Mouse (Mus musculus) neural tube, embryonic 12.5 days (tissue): ENCODE data around the gene B4galt1. TPM values are rescaled to one million over a fixed set of nuclear protein-coding genes. Genes with fewer than 3 reads are reported as not detected.
"Not testable (repeated sequence)": the region's sequence is repeated elsewhere in the genome, so short reads cannot be mapped to it uniquely, and the experiment has no call there.

Experiments
- ATAC-seq: fragments of 200-750 bp; cut with Nextera tagmentation; 2 replicates; pipeline ENCODE4 v1.8.0; 2017; ENCODE audit warnings: low read depth, mild to moderate bottlenecking, moderate TSS enrichment, moderate library complexity; ENCODE audit not compliant: low FRiP score
- H3K27ac ChIP-seq: fragments of 300-500 bp; sonication (generic); 2 replicates; pipeline ENCODE4 v1.5.1; 2016
- H3K27me3 ChIP-seq: fragments of 300-500 bp; sonication (generic); replicated peaks from 2 replicates; pipeline ENCODE4 v1.6.1; 2016; ENCODE audit warnings: mild to moderate bottlenecking
- H3K36me3 ChIP-seq: fragments of 300-500 bp; sonication (generic); 2 replicates; pipeline ENCODE4 v1.6.1; 2016; ENCODE audit warnings: mild to moderate bottlenecking
- H3K4me1 ChIP-seq: fragments of 300-500 bp; sonication (generic); 2 replicates; pipeline ENCODE4 v1.6.1; 2016
- H3K4me2 ChIP-seq: fragments of 300-500 bp; sonication (generic); replicated peaks from 2 replicates; pipeline ENCODE4 v1.6.1; 2016; ENCODE audit warnings: mild to moderate bottlenecking
- H3K4me3 ChIP-seq: fragments of 300-500 bp; sonication (generic); 2 replicates; pipeline ENCODE4 v1.5.1; 2016
- H3K9ac ChIP-seq: fragments of 300-500 bp; sonication (generic); 2 replicates; pipeline ENCODE4 v1.6.1; 2016; ENCODE audit warnings: mild to moderate bottlenecking
- H3K9me3 ChIP-seq: fragments of 300-500 bp; sonication (generic); 2 replicates; pipeline ENCODE4 v1.6.1; 2016; ENCODE audit warnings: mild to moderate bottlenecking
- whole genome bisulfite sequencing: fragments of 180-500 bp; shearing (Covaris S2); methylation state at CpG from one replicate; pipeline ENCODE4 v1.1.7; 2016; 5-methylcytosine and 5-hydroxymethylcytosine counted together
- polyA plus RNA-seq: library from polyadenylated mRNA; unstranded; fragments of >200 nt; fragmentation: Nextera tagmentation; extraction: Ambion mirVana; gene quantifications from 2 replicates; pipeline ENCODE4 v1.2.1, GENCODE M21; 2016

Gene B4galt1
- polyA plus RNA-seq, 1 experiment from 2014 or later, result 14.1 TPM

DNA sequence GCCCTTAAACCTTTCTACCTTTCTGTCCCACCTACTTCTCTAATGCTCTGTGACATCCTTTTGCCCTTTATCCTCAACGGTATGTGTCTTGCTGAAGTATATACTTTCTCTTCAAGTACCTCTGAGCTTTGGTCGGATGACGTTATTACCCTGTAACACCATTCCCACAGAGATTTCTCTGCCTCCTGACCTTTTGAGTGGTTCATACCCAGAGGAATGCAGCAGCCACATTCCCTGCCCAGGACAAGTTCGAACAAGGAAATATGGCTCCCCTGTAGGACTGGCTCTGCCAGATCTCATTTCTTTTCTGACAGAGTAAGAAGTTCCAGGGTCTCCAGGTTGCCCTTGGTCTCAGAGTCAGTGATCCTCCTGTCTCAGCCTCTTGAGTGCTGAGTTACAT, 51.9 kb downstream of the B4galt1 start:
- no peaks in the 10 kb centered on the region for H3K4me1 ChIP-seq
- H3K4me2 ChIP-seq, result no peak overlapping the region
- no peak overlapping the region for H3K27ac ChIP-seq
- 93% methylated on average over 4 of the region's 4 CpGs for WGBS
- no peaks in the 10 kb centered on the region for H3K9me3 ChIP-seq
- no peak for ATAC-seq
- peaks cover 14% of the 10 kb centered on the region for H3K36me3 ChIP-seq
- no peaks in the 10 kb centered on the region for H3K27me3 ChIP-seq
- H3K9ac ChIP-seq, result no peak overlapping the region
- no peak overlapping the region for H3K4me3 ChIP-seq

DNA sequence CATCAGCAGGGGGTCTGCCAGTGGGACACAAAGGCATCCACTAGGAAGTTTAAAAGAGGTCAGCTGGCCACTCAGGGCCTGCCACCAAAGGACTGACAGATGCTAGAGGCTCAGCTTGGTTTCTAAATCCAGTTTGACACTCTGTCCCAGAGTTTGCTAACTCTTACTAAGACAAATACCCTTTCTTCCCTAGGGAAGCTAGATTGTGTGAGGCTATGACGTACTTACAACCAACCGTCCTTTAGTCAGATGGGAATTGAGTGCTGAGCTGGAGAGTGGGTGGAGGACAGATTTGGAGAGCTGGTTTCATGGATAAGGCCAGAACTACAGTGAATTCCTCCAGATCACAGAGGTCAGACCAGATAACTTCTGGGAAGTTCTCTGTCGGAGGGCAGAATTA, 52.9 kb downstream of the B4galt1 start:
- no peak overlapping the region for H3K9ac ChIP-seq
- no peaks in the 10 kb centered on the region for H3K27me3 ChIP-seq
- no peak for ATAC-seq
- H3K27ac ChIP-seq, result no peak overlapping the region
- 0 out of 2 replicates have a peak, but pooled peaks cover 6% of the 10 kb centered on the region for H3K36me3 ChIP-seq
- H3K4me2 ChIP-seq, result no peak overlapping the region
- H3K4me1 ChIP-seq, result no peaks in the 10 kb centered on the region
- H3K9me3 ChIP-seq, result no peaks in the 10 kb centered on the region
- no peak overlapping the region for H3K4me3 ChIP-seq
- 85% methylated on average over 3 of the region's 3 CpGs for WGBS

- 90% methylated on average over 2 of the region's 2 CpGs for WGBS
Observed at GRCm38 (mm10) chr4:40798833-40799555, 54.8 kb downstream of the B4galt1 start.

DNA sequence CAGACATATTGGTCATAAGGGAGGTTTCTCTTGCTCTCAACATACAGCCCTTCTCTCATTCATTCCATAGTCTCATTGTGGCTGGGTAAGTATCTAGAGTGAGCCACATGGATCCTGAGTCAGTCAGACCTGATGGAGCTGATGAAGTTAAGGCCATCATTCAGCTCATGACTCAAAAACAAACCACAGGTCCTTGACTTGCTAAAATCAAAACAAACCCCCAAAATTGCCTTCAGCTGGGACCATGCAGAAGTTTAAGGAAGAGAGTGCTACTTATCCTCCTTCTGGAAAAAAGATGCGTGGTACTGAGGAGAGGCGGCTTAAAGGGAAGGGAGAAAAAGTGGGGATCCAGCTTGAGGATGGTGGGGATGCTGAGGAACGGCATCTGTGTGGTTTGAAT, 58.0 kb downstream of the B4galt1 start:
- H3K27me3 ChIP-seq, result no peaks in the 10 kb centered on the region
- no peak for ATAC-seq
- H3K36me3 ChIP-seq, result no peaks in the 10 kb centered on the region
- no peaks in the 10 kb centered on the region for H3K4me1 ChIP-seq
- no peak overlapping the region for H3K27ac ChIP-seq
- no peak overlapping the region for H3K9ac ChIP-seq
- H3K4me2 ChIP-seq, result no peak overlapping the region
- no peaks in the 10 kb centered on the region for H3K9me3 ChIP-seq
- H3K4me3 ChIP-seq, result no peak overlapping the region
- 90% methylated on average over 3 of the region's 3 CpGs for WGBS

More at GRCm38 (mm10) chr4:40798833-40799555, 54.8 kb downstream of the B4galt1 start:
- H3K4me3 ChIP-seq, H3K4me2 ChIP-seq, H3K9me3 ChIP-seq, H3K27ac ChIP-seq, H3K36me3 ChIP-seq, H3K9ac ChIP-seq, H3K27me3 ChIP-seq, H3K4me1 ChIP-seq, ATAC-seq: not testable (repeated sequence)

DNA sequence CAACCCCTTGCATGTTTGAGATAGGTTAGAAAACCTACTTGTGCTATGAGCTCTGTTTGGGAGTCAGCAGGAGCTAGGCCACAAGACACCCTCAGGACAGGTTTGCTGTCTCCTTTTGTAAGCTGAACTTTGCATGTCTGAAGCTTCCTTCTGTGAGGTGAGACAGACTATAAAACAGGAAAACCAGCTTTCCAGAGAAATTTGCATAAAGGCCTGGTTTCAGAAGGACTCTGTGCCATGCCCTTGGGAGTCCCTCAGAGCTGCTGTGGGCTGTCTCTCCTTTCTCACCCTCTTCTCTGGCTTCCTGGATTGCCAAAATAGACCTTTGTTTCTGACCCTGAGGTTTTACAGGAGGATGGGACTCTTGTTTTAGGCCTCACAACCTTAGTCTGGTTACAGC, 59.5 kb downstream of the B4galt1 start:
- Histone ChIP-seq H3K9me3 (no peaks in the 10 kb centered on the region), H3K4me2 (no peak overlapping the region), H3K27ac (no peak overlapping the region), H3K4me3 (no peak overlapping the region), H3K9ac (no peak overlapping the region), H3K27me3 (no peaks in the 10 kb centered on the region), H3K4me1 (no peaks in the 10 kb centered on the region), H3K36me3 (no peaks in the 10 kb centered on the region)
- ATAC-seq, result no peak

DNA sequence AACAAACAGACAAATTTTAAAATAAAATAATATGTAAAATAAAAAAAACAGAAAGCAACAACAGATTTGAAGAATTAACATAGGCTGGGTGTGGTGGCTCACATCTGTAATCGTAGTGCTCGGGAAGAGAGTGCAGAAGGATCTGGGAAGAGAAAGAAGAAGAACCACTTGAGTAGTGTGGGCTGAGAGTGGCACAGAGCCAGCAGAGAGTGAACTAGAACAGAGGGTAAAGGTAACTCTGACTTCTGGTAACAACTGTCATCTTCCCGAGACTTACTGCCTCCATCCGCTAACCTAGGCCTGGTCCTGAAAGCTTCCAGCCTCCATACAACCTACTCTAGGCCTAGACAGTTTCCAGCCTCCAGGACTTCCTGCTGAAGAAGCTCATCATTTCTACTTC, 62.6 kb downstream of the B4galt1 start:
- Histone ChIP-seq H3K4me3 (no peak overlapping the region), H3K36me3 (no peaks in the 10 kb centered on the region), H3K9me3 (no peaks in the 10 kb centered on the region), H3K9ac (no peak overlapping the region), H3K27ac (no peak overlapping the region), H3K4me2 (no peak overlapping the region), H3K4me1 (no peaks in the 10 kb centered on the region), H3K27me3 (no peaks in the 10 kb centered on the region)
- no peak for ATAC-seq
- 94% methylated on average over 4 of the region's 4 CpGs for WGBS

DNA sequence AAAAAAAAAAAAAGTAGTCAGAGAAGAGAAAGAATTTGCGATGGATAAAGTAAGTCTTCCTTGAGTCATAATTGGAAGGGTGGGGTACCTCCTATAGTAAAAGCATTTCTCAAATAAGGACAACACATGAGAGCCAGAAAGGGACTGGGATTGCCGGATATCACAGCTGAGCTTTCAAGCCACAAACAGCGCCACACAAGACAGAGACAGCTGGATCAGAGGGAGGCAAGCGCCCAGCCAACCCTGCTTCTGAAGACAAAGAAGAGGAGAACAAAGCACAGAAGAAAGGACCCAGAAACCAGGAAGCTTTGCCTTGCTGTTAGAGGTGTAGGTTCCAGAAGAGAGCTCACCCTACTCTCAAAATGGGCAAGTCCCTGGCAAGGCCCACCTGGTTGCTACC, 67.2 kb downstream of the B4galt1 start:
- ATAC-seq, result no peak
- Histone ChIP-seq H3K4me2 (no peak overlapping the region), H3K36me3 (no peaks in the 10 kb centered on the region), H3K9me3 (no peaks in the 10 kb centered on the region), H3K4me3 (no peak overlapping the region), H3K27me3 (no peaks in the 10 kb centered on the region), H3K27ac (no peak overlapping the region), H3K9ac (no peak overlapping the region), H3K4me1 (no peaks in the 10 kb centered on the region)
- 77% methylated on average over 4 of the region's 4 CpGs for WGBS

DNA sequence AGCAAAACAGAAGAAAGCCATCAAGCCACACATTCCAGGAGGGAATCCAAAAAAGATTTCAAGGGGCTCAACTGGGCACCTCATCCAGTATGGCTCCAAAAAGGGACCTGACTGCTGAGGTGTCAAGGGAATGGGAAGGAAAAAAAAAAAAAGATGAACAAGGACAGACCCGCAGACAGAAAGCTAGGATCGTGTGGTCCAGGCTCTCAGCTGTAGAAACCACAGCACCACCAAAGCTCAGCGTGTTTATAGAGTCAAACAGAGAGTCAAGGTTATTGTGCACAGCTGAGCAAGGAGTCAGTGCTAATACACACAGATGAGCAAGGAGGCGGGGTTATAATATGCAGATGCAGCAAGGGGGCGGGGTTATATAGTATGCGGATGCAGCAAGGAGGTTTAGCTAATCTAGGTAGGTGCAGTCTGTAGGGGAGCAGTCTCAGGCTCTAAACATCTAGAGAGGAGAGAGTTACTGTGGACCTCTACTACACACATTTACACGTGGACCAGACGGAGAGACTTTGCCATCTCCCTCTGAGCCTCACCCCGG, 68.1 kb downstream of the B4galt1 start:
- H3K36me3 ChIP-seq, result no peaks in the 10 kb centered on the region
- ATAC-seq, result no peak
- H3K9ac ChIP-seq, result no peak overlapping the region
- no peaks in the 10 kb centered on the region for H3K27me3 ChIP-seq
- H3K27ac ChIP-seq, result no peak overlapping the region
- no peak overlapping the region for H3K4me2 ChIP-seq
- no peak overlapping the region for H3K4me3 ChIP-seq
- no peaks in the 10 kb centered on the region for H3K4me1 ChIP-seq
- 79% methylated on average over 9 of the region's 9 CpGs for WGBS
- H3K9me3 ChIP-seq, result no peaks in the 10 kb centered on the region

DNA sequence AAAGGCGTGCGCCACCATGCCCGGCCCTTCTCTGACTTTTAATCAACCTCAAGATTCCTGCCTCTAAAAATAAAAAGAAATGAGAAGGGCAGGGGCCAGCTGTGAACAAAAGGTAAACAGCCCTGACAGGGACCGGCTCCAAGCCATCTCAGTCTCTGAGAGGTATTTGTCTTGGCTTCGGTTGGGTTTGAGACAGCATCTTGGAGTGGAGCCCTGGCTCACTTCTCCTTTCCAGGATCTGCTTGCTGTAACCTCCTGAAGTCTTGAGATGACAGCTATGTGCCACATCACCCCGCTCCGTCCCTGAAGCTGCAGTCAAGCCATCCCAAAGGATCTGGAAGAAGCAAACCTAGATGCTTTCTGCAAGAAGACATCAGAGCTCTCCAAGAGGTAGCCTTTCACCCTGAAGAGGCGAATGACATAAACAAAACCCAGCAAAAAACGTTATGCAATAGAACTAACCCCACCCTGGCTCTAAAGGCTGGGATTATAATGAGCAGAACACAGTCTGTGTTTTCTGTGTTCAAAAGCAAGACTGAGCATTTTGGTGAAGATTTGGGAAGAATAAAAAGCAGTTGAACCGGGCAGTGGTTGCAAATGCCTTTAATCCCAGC, 69.1 kb downstream of the B4galt1 start:
- no peaks in the 10 kb centered on the region for H3K9me3 ChIP-seq
- no peak overlapping the region for H3K27ac ChIP-seq
- H3K4me1 ChIP-seq, result no peaks in the 10 kb centered on the region
- no peaks in the 10 kb centered on the region for H3K36me3 ChIP-seq
- no peak overlapping the region for H3K4me3 ChIP-seq
- ATAC-seq, result no peak
- WGBS, result 85% methylated on average over 10 of the region's 10 CpGs
- no peaks in the 10 kb centered on the region for H3K27me3 ChIP-seq
- H3K4me2 ChIP-seq, result no peak overlapping the region
- H3K9ac ChIP-seq, result no peak overlapping the region

- no peaks in the 10 kb centered on the region for H3K9me3 ChIP-seq
- H3K36me3 ChIP-seq, result no peaks in the 10 kb centered on the region
- no peak overlapping the region for H3K4me3 ChIP-seq
- no peak overlapping the region for H3K4me2 ChIP-seq
- WGBS, result 96% methylated on average over 4 of the region's 4 CpGs
- H3K27me3 ChIP-seq, result no peaks in the 10 kb centered on the region
- no peaks in the 10 kb centered on the region for H3K4me1 ChIP-seq
- ATAC-seq, result no peak
- H3K27ac ChIP-seq, result no peak overlapping the region
- H3K9ac ChIP-seq, result no peak overlapping the region
Observed at GRCm38 (mm10) chr4:40783049-40783448, 70.8 kb downstream of the B4galt1 start.

- no peaks in the 10 kb centered on the region for H3K36me3 ChIP-seq
- no peaks in the 10 kb centered on the region for H3K27me3 ChIP-seq
- ATAC-seq, result no peak
- H3K4me2 ChIP-seq, result no peak overlapping the region
- H3K9me3 ChIP-seq, result no peaks in the 10 kb centered on the region
- 74% methylated on average over 8 of the region's 8 CpGs for WGBS
- no peak overlapping the region for H3K27ac ChIP-seq
- no peak overlapping the region for H3K4me3 ChIP-seq
- no peaks in the 10 kb centered on the region for H3K4me1 ChIP-seq
- no peak overlapping the region for H3K9ac ChIP-seq
Observed at GRCm38 (mm10) chr4:40781797-40782495, 71.9 kb downstream of the B4galt1 start.

DNA sequence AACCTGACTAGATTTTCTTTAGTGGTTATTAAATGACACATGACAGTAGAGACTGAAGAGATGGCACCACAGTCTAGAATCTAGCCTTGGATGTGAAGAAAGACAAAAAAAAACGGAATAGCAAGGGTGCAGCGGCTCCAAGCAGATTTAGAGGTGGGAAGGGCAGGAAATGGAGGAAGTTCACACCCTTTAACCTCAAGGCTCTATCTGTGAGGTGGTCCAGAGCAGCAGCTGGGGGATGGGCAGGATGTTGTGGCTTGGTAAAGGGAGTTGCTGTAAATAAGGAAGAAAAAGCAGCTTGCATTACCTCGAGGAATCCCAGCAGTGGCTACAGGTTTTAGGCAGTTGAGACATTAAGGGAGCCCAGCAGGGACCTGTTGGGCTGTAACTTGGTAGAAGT, 72.7 kb downstream of the B4galt1 start:
- Histone ChIP-seq H3K27me3 (no peaks in the 10 kb centered on the region), H3K27ac (no peak overlapping the region), H3K4me1 (no peaks in the 10 kb centered on the region), H3K36me3 (no peaks in the 10 kb centered on the region), H3K4me3 (no peak overlapping the region), H3K9ac (no peak overlapping the region), H3K9me3 (no peaks in the 10 kb centered on the region), H3K4me2 (no peak overlapping the region)
- no peak for ATAC-seq
- 31% methylated on average over 3 of the region's 3 CpGs for WGBS
